In the genomic region with DNA sequence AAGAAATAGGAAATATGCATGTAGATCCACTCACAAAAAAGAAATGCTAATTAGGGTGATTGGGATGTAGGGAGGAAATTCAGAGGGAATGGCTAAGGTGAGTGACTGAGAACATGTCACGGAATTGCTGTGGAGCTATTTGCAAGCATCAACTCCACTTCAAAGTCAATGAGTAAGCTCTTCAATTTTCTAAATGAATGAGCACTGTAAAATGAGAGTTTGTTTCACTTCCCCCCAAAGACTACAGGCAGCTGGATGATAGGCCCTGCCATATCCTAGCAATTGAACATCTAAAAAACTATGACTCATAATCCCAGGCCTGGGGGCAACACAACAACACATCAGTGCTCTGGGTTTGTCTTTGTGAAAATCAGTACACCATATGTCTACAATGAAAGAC, we compare ENCODE assay signal across 24 mouse cellular contexts.
DNase-seq lines count a peak whose midpoint lies in the region; ATAC-seq and TF ChIP-seq lines count a peak whose summit lies in the region.
"Had no signal": no experiment of that assay in that cellular context is flagged by ENCODE, and none has a peak within 500 bp of the region (broad histone marks: within the 10 kb centered on the region; RNA-seq: fewer than 3 reads in every experiment).

No protein-coding gene starts in this region.

- no peak overlapping the region for H3K4me3 ChIP-seq in heart, embryonic 12.5 days
- no peak overlapping the region for H3K4me3 ChIP-seq in CH12.LX (replicated peaks in 1 of 3; ENCODE audit: low read depth in 2 of 3, low read length in 2 of 3, poor library complexity in 1 of 3)
- H3K4me3 ChIP-seq in hindbrain, postnatal 0 days (ENCODE audit: low read length): no peak overlapping the region

- WGBS in heart, embryonic 12.5 days: 76% methylated on average over 1 of the region's 1 CpGs
- 81% methylated on average over 1 of the region's 1 CpGs for WGBS in hindbrain, postnatal 0 days

- in situ Hi-C loops in CH12.LX (cut with MboI; ENCODE audit: low pct_ligation_motif_present, low pct_unique_long_range_greater_than_20kb, low sequenced_read_pairs): no loop called here

- H3K27ac ChIP-seq in heart, embryonic 12.5 days (ENCODE audit: poor library complexity, severe bottlenecking): no peak overlapping the region
- H3K27ac ChIP-seq in CH12.LX (ENCODE audit: insufficient read depth, low read depth): no peak overlapping the region
- no peak overlapping the region for H3K27ac ChIP-seq in hindbrain, postnatal 0 days

- no peaks in the 10 kb centered on the region for H3K27me3 ChIP-seq in heart, embryonic 12.5 days (replicated peaks)
- H3K27me3 ChIP-seq in CH12.LX (replicated peaks): no peaks in the 10 kb centered on the region
- no peaks in the 10 kb centered on the region for H3K27me3 ChIP-seq in hindbrain, postnatal 0 days (ENCODE audit: insufficient read depth, low read length)
- H3K27me3 ChIP-seq: Patski had no signal

- no peak for TF ChIP-seq POLR2A in CH12.LX (IDR thresholded peaks at IDR 0.05; ENCODE audit: low read depth, low read length)

- DNase-seq in heart, adult 11 months: peak; percentile 18
- DNase-seq in A20 (ENCODE audit: low read depth, low spot score): peak; percentile 22
- peak; percentile 27 for DNase-seq in CH12.LX (ENCODE audit: extremely low read depth)
- DNase-seq in Muller cell, postnatal 12 days (ENCODE audit: inconsistent ontology term): peak; percentile 2
- DNase-seq in ovary, postnatal 36 days (ENCODE audit: low spot score): no peak
- DNase-seq in hindbrain, postnatal 0 days (ENCODE audit: low spot score): no peak
- DNase-seq in embryo, embryonic 10 days (ENCODE audit: low spot score): no peak
- DNase-seq: adrenal gland, adult 2 months; adrenal gland, adult 8-10 months; adrenal gland, postnatal 10 days; adrenal gland, postnatal 14 days; adrenal gland, postnatal 25 days; adrenal gland, postnatal 36 days; B cell, adult 2 months; cerebellum, adult 11 months; cerebellum, adult 11-12 months; cerebellum, adult 18-20 months; cerebellum, adult 2 months; cerebellum, adult 8-10 months had no signal

- H3K9ac ChIP-seq in heart, embryonic 12.5 days: no peak overlapping the region
- no peak overlapping the region for H3K9ac ChIP-seq in CH12.LX (ENCODE audit: insufficient read depth, low read depth)
- no peak overlapping the region for H3K9ac ChIP-seq in hindbrain, postnatal 0 days (replicated peaks; ENCODE audit: low read length)

- TF ChIP-seq CTCF in CH12.LX (conservative IDR thresholded peaks at IDR 0.05 in 1 of 2, IDR thresholded peaks at IDR 0.05 in 1 of 2; ENCODE audit: low read depth in 2 of 2, low read length in 2 of 2): no peak
- no peak for TF ChIP-seq CTCF in hindbrain, postnatal 0 days (IDR thresholded peaks at IDR 0.05; ENCODE audit: low read depth)

- peaks cover 3% of the 10 kb centered on the region; the same call in 1 of the 2 replicates for H3K36me3 ChIP-seq in heart, embryonic 12.5 days
- no peaks in the 10 kb centered on the region for H3K36me3 ChIP-seq in CH12.LX (replicated peaks in 1 of 2; ENCODE audit: control insufficient read depth in 1 of 2, insufficient read depth in 1 of 2, low read length in 1 of 2)
- no peaks in the 10 kb centered on the region for H3K36me3 ChIP-seq in hindbrain, postnatal 0 days (ENCODE audit: insufficient read depth, low read length)
- H3K36me3 ChIP-seq: G1E had no signal

- ATAC-seq in heart, embryonic 12.5 days (ENCODE audit: insufficient number of reproducible peaks, low FRiP score): no peak
- ATAC-seq in hindbrain, postnatal 0 days: no peak
- ATAC-seq: activated CD4-positive, CD25-positive, alpha-beta regulatory T cell, adult 4 months; CD4-positive, CD25-positive, alpha-beta regulatory T cell, adult 4 months; Patski had no signal

- H3K9me3 ChIP-seq in heart, embryonic 12.5 days (replicated peaks): no peaks in the 10 kb centered on the region
- no peaks in the 10 kb centered on the region for H3K9me3 ChIP-seq in CH12.LX (replicated peaks; ENCODE audit: low read length)
- H3K9me3 ChIP-seq in hindbrain, postnatal 0 days (ENCODE audit: low read length): no peaks in the 10 kb centered on the region
- H3K9me3 ChIP-seq: G1E had no signal

- H3K4me2 ChIP-seq in heart, embryonic 12.5 days: no peak overlapping the region
- H3K4me2 ChIP-seq in CH12.LX (ENCODE audit: insufficient read depth, low read depth, poor library complexity, severe bottlenecking): no peak overlapping the region
- H3K4me2 ChIP-seq in hindbrain, postnatal 0 days (ENCODE audit: low read depth, low read length): no peak overlapping the region

- no peaks in the 10 kb centered on the region for H3K79me2 ChIP-seq in CH12.LX (replicated peaks; ENCODE audit: control insufficient read depth, extremely low read depth, insufficient read depth, poor library complexity, severe bottlenecking)

- TF ChIP-seq RAD21 in CH12.LX (IDR thresholded peaks at IDR 0.05; ENCODE audit: low read depth, low read length): no peak

- peaks cover 9% of the 10 kb centered on the region for H3K4me1 ChIP-seq in heart, embryonic 12.5 days (replicated peaks)
- H3K4me1 ChIP-seq in CH12.LX (ENCODE audit: control insufficient read depth in 1 of 2, insufficient read depth in 2 of 2): peaks cover 0 to 7% of the 10 kb centered on the region in 2 experiments; a peak in 2 of 4 replicates
- no peaks in the 10 kb centered on the region for H3K4me1 ChIP-seq in hindbrain, postnatal 0 days (ENCODE audit: insufficient read depth, low read length)

- dilution Hi-C loops in CH12.LX (cut with MboI; ENCODE audit: extremely low pct_ligation_motif_present, extremely low pct_unique_long_range_greater_than_20kb, low sequenced_read_pairs): no loop called here

- TF ChIP-seq EP300 in CH12.LX (IDR thresholded peaks at IDR 0.05; ENCODE audit: low read length): peak; percentile 76

TF ChIP-seq in CH12.LX, 34 proteins besides CTCF, POLR2A, EP300 and RAD21:
- TF ChIP-seq RCOR1 (conservative IDR thresholded peaks at IDR 0.05; ENCODE audit: low read depth, low read length) (0 out of 2 replicates have a peak, but pooled peaks have one; percentile 29), MAFK (IDR thresholded peaks at IDR 0.05; ENCODE audit: insufficient replicate concordance, low read length) (no peak), JUN (IDR thresholded peaks at IDR 0.05; ENCODE audit: insufficient read depth, low read depth, low read length) (peak; percentile 18; the same call in 1 of the 2 replicates), JUND (conservative IDR thresholded peaks at IDR 0.05; ENCODE audit: low read depth, low read length) (0 out of 2 replicates have a peak, but pooled peaks have one; percentile 36), IRF4 (IDR thresholded peaks at IDR 0.05; ENCODE audit: low read depth, low read length) (peak; percentile 70), SMC3 (IDR thresholded peaks at IDR 0.05; ENCODE audit: low read depth, low read length) (no peak)

Comparison
In these comparisons a context has a peak if more than half of its experiments do, and no peak if none do; other contexts are left out.
1. DNase-seq: peak in heart, adult 11 months (single experiment), A20 (single experiment), CH12.LX (single experiment) and Muller cell, postnatal 12 days (single experiment); none in ovary, postnatal 36 days (single experiment), hindbrain, postnatal 0 days (single experiment) and embryo, embryonic 10 days (single experiment).